Mouse (Mus musculus) neural tube, embryonic 13.5 days (tissue): ENCODE results near the gene Hist1h3e. TPM values are rescaled to one million over a fixed set of nuclear protein-coding genes. Genes with fewer than 3 reads are reported as not detected.
"Not testable (repeated sequence)": the region's sequence is repeated elsewhere in the genome, so short reads cannot be mapped to it uniquely, and the experiment has no call there.

Source experiments
- ATAC-seq: fragments of 200-750 bp; cut with Nextera tagmentation; 2 replicates; pipeline ENCODE4 v1.8.0; 2017; ENCODE audit warnings: low read depth, mild to moderate bottlenecking, moderate TSS enrichment, moderate library complexity
- H3K27ac ChIP-seq: fragments of 300-500 bp; sonication (generic); replicated peaks from 2 replicates; pipeline ENCODE4 v1.5.1; 2015; ENCODE audit warnings: moderate library complexity, mild to moderate bottlenecking, inconsistent platforms
- H3K27me3 ChIP-seq: fragments of 300-500 bp; sonication (generic); 2 replicates; pipeline ENCODE4 v1.6.1; 2015; ENCODE audit warnings: mild to moderate bottlenecking, inconsistent platforms
- H3K36me3 ChIP-seq: fragments of 300-500 bp; sonication (generic); 2 replicates; pipeline ENCODE4 v1.6.1; 2015; ENCODE audit warnings: mild to moderate bottlenecking, inconsistent platforms
- H3K4me1 ChIP-seq: fragments of 300-500 bp; sonication (generic); replicated peaks from 2 replicates; pipeline ENCODE4 v1.6.1; 2015; ENCODE audit warnings: inconsistent platforms
- H3K4me2 ChIP-seq: fragments of 300-500 bp; sonication (generic); 2 replicates; pipeline ENCODE4 v1.6.1; 2015; ENCODE audit warnings: inconsistent platforms, mild to moderate bottlenecking, moderate library complexity
- H3K4me3 ChIP-seq: fragments of 300-500 bp; sonication (generic); 2 replicates; pipeline ENCODE4 v1.5.1; 2015; ENCODE audit warnings: mild to moderate bottlenecking, inconsistent platforms
- H3K9ac ChIP-seq: fragments of 300-500 bp; sonication (generic); 2 replicates; pipeline ENCODE4 v1.6.1; 2015; ENCODE audit warnings: moderate library complexity, mild to moderate bottlenecking, inconsistent platforms
- H3K9me3 ChIP-seq: fragments of 300-500 bp; sonication (generic); 2 replicates; pipeline ENCODE4 v1.6.1; 2016; ENCODE audit warnings: inconsistent platforms
- WGBS: fragments of 180-500 bp; shearing (Covaris S2); methylation state at CpG from one replicate; pipeline ENCODE4 v1.1.7; 2015; 5-methylcytosine and 5-hydroxymethylcytosine counted together
- polyA plus RNA-seq: library from polyadenylated mRNA; unstranded; fragments of >200 nt; fragmentation: Nextera tagmentation; extraction: Ambion mirVana; gene quantifications from 2 replicates; pipeline ENCODE4 v1.2.1, GENCODE M21; 2015

Hist1h3e gene
- polyA plus RNA-seq, 1 experiment from 2014 or later = 3.2 TPM

GRCm38 (mm10) chr13:23592614-23593013 is 30.4 kb upstream of the Hist1h3e start:
- Histone ChIP-seq H3K4me2 (no peak overlapping the region), H3K4me3 (no peak overlapping the region), H3K4me1 (no peaks in the 10 kb centered on the region), H3K9ac (no peak overlapping the region), H3K27ac (no peak overlapping the region), H3K9me3 (no peaks in the 10 kb centered on the region), H3K27me3 (no peaks in the 10 kb centered on the region), H3K36me3 (no peaks in the 10 kb centered on the region)
- 90% methylated on average over 7 of the region's 7 CpGs for WGBS
- no peak for ATAC-seq

GRCm38 (mm10) chr13:23591886-23592285 is 29.7 kb upstream of the Hist1h3e start:
- not testable (repeated sequence) for H3K27ac ChIP-seq, H3K4me3 ChIP-seq, H3K27me3 ChIP-seq, H3K9me3 ChIP-seq, H3K36me3 ChIP-seq, H3K4me2 ChIP-seq, H3K4me1 ChIP-seq, ATAC-seq, H3K9ac ChIP-seq
- 85% methylated on average over 7 of the region's 7 CpGs for WGBS

- H3K4me3 ChIP-seq = no peak overlapping the region
- H3K9me3 ChIP-seq = no peaks in the 10 kb centered on the region
- H3K36me3 ChIP-seq = no peaks in the 10 kb centered on the region
- no peak overlapping the region for H3K27ac ChIP-seq
- ATAC-seq = no peak
- no peak overlapping the region for H3K9ac ChIP-seq
- H3K27me3 ChIP-seq = no peaks in the 10 kb centered on the region
- 92% methylated on average over 7 of the region's 7 CpGs for WGBS
- H3K4me1 ChIP-seq = peaks cover 10% of the 10 kb centered on the region
- H3K4me2 ChIP-seq = no peak overlapping the region
Observed at GRCm38 (mm10) chr13:23591206-23591605, 29.0 kb upstream of the Hist1h3e start.

- no peaks in the 10 kb centered on the region for H3K27me3 ChIP-seq
- no peak for ATAC-seq
- H3K9ac ChIP-seq = peak overlapping the region; percentile 58
- peak overlapping the region; percentile 82 for H3K27ac ChIP-seq
- no peaks in the 10 kb centered on the region for H3K9me3 ChIP-seq
- 3% methylated on average over 1 of the region's 1 CpGs for WGBS
- H3K4me3 ChIP-seq = peak overlapping the region; percentile 47
- peak overlapping the region; percentile 72 for H3K4me2 ChIP-seq
- H3K36me3 ChIP-seq = no peaks in the 10 kb centered on the region
- peaks cover 36% of the 10 kb centered on the region for H3K4me1 ChIP-seq
Observed at GRCm38 (mm10) chr13:23586940-23587225, 24.7 kb upstream of the Hist1h3e start.

GRCm38 (mm10) chr13:23586099-23586939 is 24.1 kb upstream of the Hist1h3e start:
- Histone ChIP-seq H3K27ac (peak overlapping the region; percentile 82), H3K9ac (peak overlapping the region; percentile 58), H3K4me1 (peaks cover 39% of the 10 kb centered on the region), H3K4me2 (peak overlapping the region; percentile 72), H3K9me3 (no peaks in the 10 kb centered on the region), H3K36me3 (no peaks in the 10 kb centered on the region), H3K27me3 (no peaks in the 10 kb centered on the region), H3K4me3 (peak overlapping the region; percentile 47)
- ATAC-seq = no peak
- WGBS = 1% methylated on average over 22 of the region's 22 CpGs

GRCm38 (mm10) chr13:23585442-23586098 is 23.4 kb upstream of the Hist1h3e start:
- peak overlapping the region; percentile 93 for H3K27ac ChIP-seq
- H3K9ac ChIP-seq = peak overlapping the region; percentile 76
- ATAC-seq = peak; percentile 90
- peak overlapping the region; percentile 72 for H3K4me2 ChIP-seq
- peaks cover 44% of the 10 kb centered on the region for H3K4me1 ChIP-seq
- whole genome bisulfite sequencing = under 1% methylated on average over 23 of the region's 36 CpGs
- not testable (repeated sequence) for H3K27me3 ChIP-seq, H3K36me3 ChIP-seq, H3K9me3 ChIP-seq
- peak overlapping the region; percentile 47 for H3K4me3 ChIP-seq

GRCm38 (mm10) chr13:23585029-23585441 is 22.9 kb upstream of the Hist1h3e start:
- no peak for ATAC-seq
- under 1% methylated on average over 21 of the region's 21 CpGs for WGBS
- Histone ChIP-seq H3K4me3 (peak overlapping the region; percentile 47), H3K27ac (peak overlapping the region; percentile 93), H3K36me3 (no peaks in the 10 kb centered on the region), H3K4me2 (peak overlapping the region; percentile 72), H3K9me3 (no peaks in the 10 kb centered on the region), H3K9ac (peak overlapping the region; percentile 76), H3K27me3 (no peaks in the 10 kb centered on the region), H3K4me1 (peaks cover 44% of the 10 kb centered on the region)

GRCm38 (mm10) chr13:23584331-23584730 is 22.2 kb upstream of the Hist1h3e start:
- H3K9me3 ChIP-seq = no peaks in the 10 kb centered on the region
- no peaks in the 10 kb centered on the region for H3K36me3 ChIP-seq
- H3K4me1 ChIP-seq = peaks cover 44% of the 10 kb centered on the region
- peak overlapping the region; percentile 93 for H3K27ac ChIP-seq
- peak overlapping the region; percentile 47 for H3K4me3 ChIP-seq
- H3K9ac ChIP-seq = peak overlapping the region; percentile 76
- ATAC-seq = no peak
- H3K4me2 ChIP-seq = peak overlapping the region; percentile 72
- no peaks in the 10 kb centered on the region for H3K27me3 ChIP-seq

- ATAC-seq = no peak
- Histone ChIP-seq H3K4me1 (peaks cover 44% of the 10 kb centered on the region), H3K9ac (no peak overlapping the region), H3K36me3 (no peaks in the 10 kb centered on the region), H3K4me3 (no peak overlapping the region), H3K27me3 (no peaks in the 10 kb centered on the region), H3K9me3 (no peaks in the 10 kb centered on the region), H3K4me2 (0 out of 2 replicates have a peak overlapping the region, but pooled peaks have one; percentile 7), H3K27ac (peak overlapping the region; percentile 23; the same call in 1 of the 2 replicates)
Observed at GRCm38 (mm10) chr13:23583387-23584068, 21.4 kb upstream of the Hist1h3e start.

GRCm38 (mm10) chr13:23582219-23583056 is 20.3 kb upstream of the Hist1h3e start:
- no peak for ATAC-seq
- H3K9ac ChIP-seq = peak overlapping the region; percentile 72
- WGBS = 8% methylated on average over 6 of the region's 6 CpGs

GRCm38 (mm10) chr13:23581408-23582218 is 19.4 kb upstream of the Hist1h3e start, which contains the start of gene Hist1h4d:
Gene Hist1h4d, plus strand, starts transcription at chr13:23581598.
- Histone ChIP-seq H3K9ac (peak within 1 kb of the TSS; percentile 72), H3K9me3 (no peaks in the 10 kb centered on the region), H3K4me1 (peaks cover 47% of the 10 kb centered on the region), H3K27me3 (no peaks in the 10 kb centered on the region), H3K4me2 (peak within 1 kb of the TSS; percentile 91), H3K27ac (peak within 1 kb of the TSS; percentile 82), H3K36me3 (no peaks in the 10 kb centered on the region), H3K4me3 (peak within 1 kb of the TSS; percentile 47)
- WGBS = under 1% methylated on average over 43 of the region's 43 CpGs
- peak; percentile 88 for ATAC-seq

More at GRCm38 (mm10) chr13:23582219-23583056, 20.3 kb upstream of the Hist1h3e start:
- Histone ChIP-seq H3K9me3 (no peaks in the 10 kb centered on the region), H3K27ac (peak overlapping the region; percentile 82), H3K4me1 (peaks cover 44% of the 10 kb centered on the region), H3K4me3 (peak overlapping the region; percentile 47), H3K4me2 (peak overlapping the region; percentile 91), H3K36me3 (no peaks in the 10 kb centered on the region), H3K27me3 (no peaks in the 10 kb centered on the region)
